In genomic region chr13:109439436-109440161, GRCm38 (mm10) we compare ENCODE assay signal across 8 mouse cellular contexts.
DNase-seq lines count a peak whose midpoint lies in the region; ATAC-seq and TF ChIP-seq lines count a peak whose summit lies in the region.
"Had no signal": no experiment of that assay in that cellular context is flagged by ENCODE, and none has a peak within 500 bp of the region (broad histone marks: within the 10 kb centered on the region; RNA-seq: fewer than 3 reads in every experiment).

No protein-coding gene starts in this region.

- no peak overlapping the region for H3K27ac ChIP-seq in cortical plate, adult 2 months (ENCODE audit: insufficient read depth, low read length)
- no peak overlapping the region for H3K27ac ChIP-seq in intestine, embryonic 15.5 days
- no peak overlapping the region for H3K27ac ChIP-seq in liver, embryonic 15.5 days (replicated peaks)

- H3K27me3 ChIP-seq in intestine, embryonic 15.5 days (replicated peaks): no peaks in the 10 kb centered on the region
- no peaks in the 10 kb centered on the region for H3K27me3 ChIP-seq in liver, embryonic 15.5 days

- 43% methylated on average over 5 of the region's 5 CpGs for WGBS in intestine, embryonic 15.5 days
- WGBS in liver, embryonic 15.5 days (ENCODE audit: insufficient replicate concordance): 53% methylated on average over 5 of the region's 5 CpGs

- no peaks in the 10 kb centered on the region for H3K36me3 ChIP-seq in intestine, embryonic 15.5 days
- no peaks in the 10 kb centered on the region for H3K36me3 ChIP-seq in liver, embryonic 15.5 days (replicated peaks)

- no peak for TF ChIP-seq POLR2A in cortical plate, adult 2 months (IDR thresholded peaks at IDR 0.05; ENCODE audit: extremely low read depth, insufficient read depth, low read length)

- ATAC-seq in intestine, embryonic 15.5 days: no peak
- ATAC-seq in liver, embryonic 15.5 days (ENCODE audit: insufficient read depth): no peak
- ATAC-seq in CD4-positive, CD25-positive, alpha-beta regulatory T cell, adult 4 months: no peak
- no peak for ATAC-seq in frontal cortex, adult (ENCODE audit: low TSS enrichment)

- H3K4me1 ChIP-seq in cortical plate, adult 2 months (ENCODE audit: control insufficient read depth, insufficient read depth, low read length): peaks cover 2% of the 10 kb centered on the region; the same call in 1 of the 2 replicates
- H3K4me1 ChIP-seq in intestine, embryonic 15.5 days (replicated peaks): peaks cover 6% of the 10 kb centered on the region
- H3K4me1 ChIP-seq in liver, embryonic 15.5 days (replicated peaks): 0 out of 2 replicates have a peak, but pooled peaks cover 5% of the 10 kb centered on the region

- DNase-seq in brain, adult 2 months (ENCODE audit: low read depth, low spot score): peak; percentile 21
- DNase-seq in thymus, postnatal 14 days: no peak

- no peaks in the 10 kb centered on the region for H3K9me3 ChIP-seq in intestine, embryonic 15.5 days
- no peaks in the 10 kb centered on the region for H3K9me3 ChIP-seq in liver, embryonic 15.5 days (replicated peaks)

- peak overlapping the region; percentile 66; the same call in 1 of the 2 replicates for H3K4me3 ChIP-seq in cortical plate, adult 2 months (ENCODE audit: insufficient read depth, low read length)
- no peak overlapping the region for H3K4me3 ChIP-seq in intestine, embryonic 15.5 days (replicated peaks)
- H3K4me3 ChIP-seq in liver, embryonic 15.5 days (replicated peaks): no peak overlapping the region
- H3K4me3 ChIP-seq: erythroblast, embryonic 14.5 days had no signal

- TF ChIP-seq CTCF in cortical plate, adult 2 months (IDR thresholded peaks at IDR 0.05; ENCODE audit: extremely low read depth, insufficient read depth, low read length): no peak

- H3K4me2 ChIP-seq in intestine, embryonic 15.5 days (replicated peaks): peak overlapping the region; percentile 90
- peak overlapping the region; percentile 10; the same call in 1 of the 2 replicates for H3K4me2 ChIP-seq in liver, embryonic 15.5 days

- no peak overlapping the region for H3K9ac ChIP-seq in intestine, embryonic 15.5 days
- H3K9ac ChIP-seq in liver, embryonic 15.5 days: no peak overlapping the region
